Mouse (Mus musculus): ENCODE data around the gene Rspry1.

- TF ChIP-seq GATA1 (IDR thresholded peaks at IDR 0.05; ENCODE audit: low read length): no peak
- TF ChIP-seq TAL1 (IDR thresholded peaks at IDR 0.05; ENCODE audit: low read length): no peak
Measured at GRCm38 (mm10) chr8:94566446-94567158, 35.1 kb upstream of the Rspry1 start.
